Mouse (Mus musculus) CH12.LX (cell line): ENCODE measurements around the gene Hilpda. TPM values are rescaled to one million over a fixed set of nuclear protein-coding genes. Genes with fewer than 3 reads are reported as not detected.

Experiments used
- DNase-seq: peaks from one replicate; pipeline ENCODE4 v3.0.0-alpha.2; 2013; ENCODE audit errors: extremely low read depth
- H3K27ac ChIP-seq: 2 replicates; pipeline ENCODE4 v1.5.1; 2012; ENCODE audit warnings: low read depth, mild to moderate bottlenecking, control low read depth, moderate library complexity; ENCODE audit not compliant: insufficient read depth
- H3K27me3 ChIP-seq: replicated peaks from 2 replicates; pipeline ENCODE3; 2012; ENCODE audit warnings: inconsistent platforms
- H3K36me3 ChIP-seq, 2 experiments: replicated peaks in 1 of 2; 2 replicates each; pipeline versions ENCODE3 to v1.6.1; 2012; ENCODE audit warnings: inconsistent platforms in 1 of 2, low read length in 1 of 2, mild to moderate bottlenecking in 1 of 2, mixed read lengths in 1 of 2, moderate library complexity in 1 of 2; ENCODE audit not compliant: control insufficient read depth in 1 of 2, insufficient read depth in 1 of 2
- H3K4me1 ChIP-seq, 2 experiments: 2 replicates each; pipeline ENCODE4 v1.6.1; 2012; ENCODE audit warnings: inconsistent platforms in 1 of 2, moderate library complexity in 1 of 2; ENCODE audit not compliant: insufficient read depth in 2 of 2, control insufficient read depth in 1 of 2
- H3K4me2 ChIP-seq: 2 replicates; pipeline ENCODE4 v1.6.1; 2012; ENCODE audit warnings: low read depth, mild to moderate bottlenecking, control low read depth; ENCODE audit not compliant: poor library complexity, insufficient read depth, severe bottlenecking
- H3K4me3 ChIP-seq, 3 experiments: fragments of 150-350 bp in 1 of 3; sonication (generic) in 1 of 3; replicated peaks in 1 of 3; 2 replicates each; pipeline versions ENCODE3 to v1.5.1; 2011 to 2012; ENCODE audit warnings: low read depth in 2 of 3, low read length in 2 of 3, mild to moderate bottlenecking in 2 of 3, moderate library complexity in 2 of 3, control low read depth in 1 of 3, improper control_type of control experiment in 1 of 3, inconsistent platforms in 1 of 3, mixed read lengths in 1 of 3; ENCODE audit not compliant: poor library complexity in 1 of 3
- H3K79me2 ChIP-seq: replicated peaks from 2 replicates; pipeline ENCODE4 v1.6.1; 2012; ENCODE audit warnings: mild to moderate bottlenecking, moderate library complexity; ENCODE audit not compliant: control insufficient read depth, poor library complexity, insufficient read depth, severe bottlenecking; ENCODE audit errors: extremely low read depth
- H3K9ac ChIP-seq: 2 replicates; pipeline ENCODE4 v1.6.1; 2012; ENCODE audit warnings: low read depth, mild to moderate bottlenecking, control low read depth, moderate library complexity; ENCODE audit not compliant: insufficient read depth
- H3K9me3 ChIP-seq: replicated peaks from 2 replicates; pipeline ENCODE3; 2012; ENCODE audit warnings: low read length, inconsistent platforms, mixed read lengths
- CTCF ChIP-seq, 2 experiments: IDR thresholded peaks in 1 of 2; conservative IDR thresholded peaks in 1 of 2; 2 replicates each; pipeline ENCODE4 v1.5.1; 2011 to 2012; ENCODE audit warnings: low read depth in 2 of 2, low read length in 2 of 2, improper control_type of control experiment in 1 of 2, inconsistent platforms in 1 of 2, mild to moderate bottlenecking in 1 of 2, moderate library complexity in 1 of 2
- ELF1 ChIP-seq: IDR thresholded peaks from 2 replicates; pipeline ENCODE4 v1.6.1; 2014; ENCODE audit warnings: low read depth, mild to moderate bottlenecking, inconsistent platforms, low read length, improper control_type of control experiment
- HCFC1 ChIP-seq: IDR thresholded peaks from 2 replicates; pipeline ENCODE4 v1.6.1; 2012; ENCODE audit warnings: low read depth, mild to moderate bottlenecking, inconsistent platforms, low read length, improper control_type of control experiment
- IRF4 ChIP-seq: IDR thresholded peaks from 2 replicates; pipeline ENCODE4 v1.6.1; 2014; ENCODE audit warnings: low read depth, mild to moderate bottlenecking, inconsistent platforms, low read length, improper control_type of control experiment
- MAX ChIP-seq: IDR thresholded peaks from 2 replicates; pipeline ENCODE4 v1.6.1; 2011; ENCODE audit warnings: low read length, improper control_type of control experiment
- MAZ ChIP-seq: IDR thresholded peaks from 2 replicates; pipeline ENCODE4 v1.6.1; 2012; ENCODE audit warnings: low read depth, mild to moderate bottlenecking, inconsistent platforms, low read length, improper control_type of control experiment, moderate library complexity
- MYC ChIP-seq: IDR thresholded peaks from 2 replicates; pipeline ENCODE4 v1.6.1; 2011; ENCODE audit warnings: low read depth, mild to moderate bottlenecking, improper control_type of control experiment, low read length
- NRF1 ChIP-seq: IDR thresholded peaks from 2 replicates; pipeline ENCODE4 v1.6.1; 2014; ENCODE audit warnings: low read depth, mild to moderate bottlenecking, inconsistent platforms, low read length, improper control_type of control experiment, moderate library complexity
- RAD21 ChIP-seq: IDR thresholded peaks from 2 replicates; pipeline ENCODE4 v1.6.1; 2011; ENCODE audit warnings: low read depth, mild to moderate bottlenecking, low read length, improper control_type of control experiment, moderate library complexity
- SMC3 ChIP-seq: IDR thresholded peaks from 2 replicates; pipeline ENCODE4 v1.6.1; 2011; ENCODE audit warnings: low read depth, low read length, improper control_type of control experiment
- TBP ChIP-seq: conservative IDR thresholded peaks from 2 replicates; pipeline ENCODE4 v1.6.1; 2011; ENCODE audit warnings: low read depth, low read length, improper control_type of control experiment
- USF1 ChIP-seq: IDR thresholded peaks from 2 replicates; pipeline ENCODE4 v1.6.1; 2014; ENCODE audit warnings: low read depth, mild to moderate bottlenecking, inconsistent platforms, low read length, improper control_type of control experiment
- USF2 ChIP-seq: conservative IDR thresholded peaks from 2 replicates; pipeline ENCODE4 v1.6.1; 2011; ENCODE audit warnings: low read depth, low read length, improper control_type of control experiment
- ZC3H11A ChIP-seq: IDR thresholded peaks from 2 replicates; pipeline ENCODE4 v1.6.1; 2012; ENCODE audit warnings: low read depth, mild to moderate bottlenecking, inconsistent platforms, low read length, improper control_type of control experiment
- dilution Hi-C: fragments of 300-500 bp; cut with MboI; formaldehyde crosslinking; loops from 2 replicates; pipeline ENCODE4 v1.14.3; 2020; ENCODE audit warnings: low sequenced_read_pairs; ENCODE audit not compliant: extremely low pct_unique_long_range_greater_than_20kb, extremely low pct_ligation_motif_present
- in situ Hi-C: fragments of 300-500 bp; cut with MboI; formaldehyde crosslinking; loops from 3 replicates; pipeline ENCODE4 v1.14.3; 2019; ENCODE audit warnings: low sequenced_read_pairs, low pct_ligation_motif_present, low pct_unique_long_range_greater_than_20kb, mixed read lengths
- polyA plus RNA-seq: library from polyadenylated mRNA; unstranded; fragments of >175 nt; gene quantifications from 2 replicates; pipeline ENCODE4 v1.2.1, GENCODE M21; 2012; ENCODE audit warnings: low read depth; ENCODE audit not compliant: insufficient read length
- total RNA-seq, 2 experiments: library from RNA; depleted of rRNA; stranded (reverse); fragments of 300-350 nt in 1 of 2; fragments of >200 nt in 1 of 2; gene quantifications; 2 replicates each; pipeline ENCODE4 v1.2.3; 2012 to 2014

Gene Hilpda
- total and polyA plus RNA-seq, 3 experiments, result 11.1 to 52.3 (median 23.7) TPM

DNA sequence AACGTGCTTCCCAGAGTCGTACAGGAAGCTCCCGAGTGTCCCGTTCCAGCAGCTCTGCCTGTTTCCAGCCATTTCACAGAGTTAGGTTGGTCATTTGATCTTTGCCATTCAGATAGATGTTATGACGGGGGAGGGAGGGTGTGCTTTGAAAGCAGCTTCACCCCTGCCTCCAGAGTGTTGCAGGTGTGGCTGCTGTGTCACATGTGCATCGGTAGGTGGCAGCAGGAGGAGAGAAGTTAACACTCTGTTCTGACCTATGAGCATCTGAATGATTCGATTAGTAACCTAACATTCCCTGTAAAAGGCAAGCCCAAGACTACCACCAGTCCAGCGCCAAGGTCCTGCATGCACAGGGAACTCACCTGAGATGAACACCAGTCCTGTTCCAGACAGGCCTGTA, 38.0 kb upstream of the Hilpda start:
- peaks cover 3 to 16% of the 10 kb centered on the region in 2 experiments; a peak in 3 of 4 replicates for H3K4me1 ChIP-seq
- H3K36me3 ChIP-seq, result no peaks in the 10 kb centered on the region
- no peaks in the 10 kb centered on the region for H3K79me2 ChIP-seq
- no peak overlapping the region for H3K27ac ChIP-seq
- no peaks in the 10 kb centered on the region for H3K9me3 ChIP-seq
- dilution Hi-C loops, result no loop called here
- peak; percentile 23 for TF ChIP-seq USF2
- TF ChIP-seq HCFC1, result no peak
- TF ChIP-seq MAZ, result no peak
- TF ChIP-seq RAD21, result peak; percentile 38
- peak; percentile 60 for TF ChIP-seq SMC3
- peak; percentile 55; the same call in 1 of the 2 replicates for TF ChIP-seq MAX
- TF ChIP-seq NRF1, result no peak
- TF ChIP-seq CTCF (conservative IDR thresholded peaks at IDR 0.05 in 1 of 2, IDR thresholded peaks at IDR 0.05 in 1 of 2; ENCODE audit: low read depth in 2 of 2, low read length in 2 of 2), result peak; percentile 32 to 71; a peak in 3 of 4 replicates
- no peak overlapping the region for H3K4me2 ChIP-seq
- H3K27me3 ChIP-seq, result no peaks in the 10 kb centered on the region
- H3K9ac ChIP-seq, result no peak overlapping the region
- no peak overlapping the region for H3K4me3 ChIP-seq
- DNase-seq, result no peak
- in situ Hi-C loops, result no loop called here

DNA sequence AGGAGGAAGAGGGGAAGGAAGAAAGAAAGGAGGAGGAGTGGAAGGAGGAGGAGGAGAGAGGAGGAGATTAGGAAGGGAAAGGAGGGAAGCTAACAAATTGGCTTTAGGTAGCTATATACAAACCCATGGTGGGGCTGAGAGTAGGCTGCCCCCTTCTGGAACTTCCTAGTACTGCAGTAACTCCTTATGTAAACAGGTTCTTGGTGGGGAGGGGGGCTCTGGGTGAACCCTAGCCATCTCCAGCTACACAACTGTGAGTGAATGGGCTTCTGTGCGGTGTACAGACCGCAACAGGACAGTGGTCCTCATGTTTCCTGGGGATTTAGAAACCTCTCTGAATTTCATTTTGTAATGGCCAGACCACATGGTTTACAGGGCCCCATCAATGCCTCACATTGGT, 31.5 kb upstream of the Hilpda start:
- TF ChIP-seq IRF4 (no peak), ELF1 (peak; percentile 44; the same call in 1 of the 2 replicates), USF1 (no peak), MAZ (0 out of 2 replicates have a peak, but pooled peaks have one; percentile 31), TBP (no peak), RAD21 (peak; percentile 46), MYC (no peak), ZC3H11A (no peak), CTCF (conservative IDR thresholded peaks at IDR 0.05 in 1 of 2, IDR thresholded peaks at IDR 0.05 in 1 of 2; ENCODE audit: low read depth in 2 of 2, low read length in 2 of 2) (peak; percentile 80), SMC3 (peak; percentile 65)
- TF ChIP-seq, all 38 proteins: peak for 5
- peaks cover 8 to 14% of the 10 kb centered on the region in 2 experiments for H3K4me1 ChIP-seq
- no peak overlapping the region for H3K4me3 ChIP-seq
- no peak overlapping the region for H3K27ac ChIP-seq
- no peaks in the 10 kb centered on the region for H3K27me3 ChIP-seq
- in situ Hi-C loops (loop anchor here (5.0 kb wide), 3 partner anchors 34 to 74 kb away; partner anchors contain the start of genes Fam71f2 and Rbm28), dilution Hi-C loops (no loop called here)
- peak; percentile 64 for DNase-seq
- no peaks in the 10 kb centered on the region for H3K36me3 ChIP-seq
- no peaks in the 10 kb centered on the region for H3K9me3 ChIP-seq
- H3K4me2 ChIP-seq, result no peak overlapping the region
- no peaks in the 10 kb centered on the region for H3K79me2 ChIP-seq
- H3K9ac ChIP-seq, result no peak overlapping the region
